Mouse (Mus musculus) stomach, embryonic 15.5 days (tissue): ENCODE results near the gene Arf6. TPM values are rescaled to one million over a fixed set of nuclear protein-coding genes. Genes with fewer than 3 reads are reported as not detected.
"Not testable (repeated sequence)": the region's sequence is repeated elsewhere in the genome, so short reads cannot be mapped to it uniquely, and the experiment has no call there.

Source experiments
- ATAC-seq: fragments of 200-750 bp; cut with Nextera tagmentation; 2 replicates; pipeline ENCODE4 v1.8.0; 2017; ENCODE audit warnings: low read depth, moderate number of reproducible peaks, moderate TSS enrichment; ENCODE audit not compliant: insufficient read depth, low FRiP score
- H3K27ac ChIP-seq: fragments of 300-500 bp; sonication (generic); 2 replicates; pipeline ENCODE4 v1.5.1; 2015; ENCODE audit warnings: mild to moderate bottlenecking, inconsistent platforms
- H3K27me3 ChIP-seq: fragments of 300-500 bp; sonication (generic); replicated peaks from 2 replicates; pipeline ENCODE4 v1.6.1; 2015; ENCODE audit warnings: inconsistent platforms
- H3K36me3 ChIP-seq: fragments of 300-500 bp; sonication (generic); 2 replicates; pipeline ENCODE4 v1.6.1; 2015; ENCODE audit warnings: inconsistent platforms
- H3K4me1 ChIP-seq: fragments of 300-500 bp; sonication (generic); 2 replicates; pipeline ENCODE4 v1.6.1; 2015; ENCODE audit warnings: inconsistent platforms
- H3K4me2 ChIP-seq: fragments of 300-500 bp; sonication (generic); 2 replicates; pipeline ENCODE4 v1.6.1; 2015; ENCODE audit warnings: mild to moderate bottlenecking, inconsistent platforms
- H3K4me3 ChIP-seq: fragments of 300-500 bp; sonication (generic); replicated peaks from 2 replicates; pipeline ENCODE4 v1.5.1; 2015; ENCODE audit warnings: inconsistent platforms
- H3K9ac ChIP-seq: fragments of 300-500 bp; sonication (generic); 2 replicates; pipeline ENCODE4 v1.6.1; 2015; ENCODE audit warnings: inconsistent platforms
- H3K9me3 ChIP-seq: fragments of 300-500 bp; sonication (generic); 2 replicates; pipeline ENCODE4 v1.6.1; 2016; ENCODE audit warnings: inconsistent platforms
- WGBS: fragments of 180-500 bp; shearing (Covaris S2); methylation state at CpG from one replicate; pipeline ENCODE4 v1.1.7; 2015; 5-methylcytosine and 5-hydroxymethylcytosine counted together
- polyA plus RNA-seq: library from polyadenylated mRNA; unstranded; fragments of >200 nt; fragmentation: Nextera tagmentation; extraction: Ambion mirVana; gene quantifications from 2 replicates; pipeline ENCODE4 v1.2.1, GENCODE M21; 2015

The Arf6 gene
- polyA plus RNA-seq, 1 experiment from 2014 or later, result 63.7 TPM

GRCm38 (mm10) chr12:69362388-69362787 lies 9.6 kb upstream of the Arf6 start:
- Histone ChIP-seq H3K9ac (no peak overlapping the region), H3K27me3 (no peaks in the 10 kb centered on the region), H3K27ac (peak overlapping the region; percentile 96), H3K9me3 (no peaks in the 10 kb centered on the region), H3K4me3 (no peak overlapping the region), H3K4me2 (peak overlapping the region; percentile 68), H3K36me3 (no peaks in the 10 kb centered on the region), H3K4me1 (0 out of 2 replicates have a peak, but pooled peaks cover 5% of the 10 kb centered on the region)
- no peak for ATAC-seq
- WGBS, result 47% methylated on average over 4 of the region's 4 CpGs

DNA sequence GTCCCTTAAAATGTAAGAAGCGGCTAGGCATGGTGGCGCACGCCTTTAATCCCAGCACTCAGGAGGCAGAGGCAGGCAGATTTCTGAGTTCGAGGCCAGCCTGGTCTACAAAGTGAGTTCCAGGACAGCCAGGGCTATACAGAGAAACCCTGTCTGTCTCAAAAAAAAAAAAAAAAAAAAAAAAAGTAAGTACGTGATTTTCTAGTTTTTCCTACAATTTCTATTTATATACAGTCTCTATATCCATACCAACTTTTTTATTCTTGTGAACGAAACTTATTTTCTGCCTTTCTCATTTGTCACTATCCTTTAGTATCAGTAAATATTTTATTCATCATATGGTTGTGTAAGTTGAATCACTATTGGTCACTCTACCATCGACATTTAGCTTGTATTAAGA lies 8.8 kb upstream of the Arf6 start:
- H3K4me2 ChIP-seq, H3K4me3 ChIP-seq, H3K27ac ChIP-seq, H3K9me3 ChIP-seq, H3K36me3 ChIP-seq, H3K27me3 ChIP-seq, H3K4me1 ChIP-seq, H3K9ac ChIP-seq, ATAC-seq: not testable (repeated sequence)
- WGBS, result 89% methylated on average over 7 of the region's 7 CpGs

- Histone ChIP-seq H3K36me3 (no peaks in the 10 kb centered on the region), H3K9ac (peak overlapping the region; percentile 38; the same call in 1 of the 2 replicates), H3K27ac (peak overlapping the region; percentile 83), H3K4me2 (peak overlapping the region; percentile 68), H3K27me3 (no peaks in the 10 kb centered on the region), H3K4me3 (peak overlapping the region; percentile 51), H3K9me3 (no peaks in the 10 kb centered on the region), H3K4me1 (0 out of 2 replicates have a peak, but pooled peaks cover 5% of the 10 kb centered on the region)
- ATAC-seq, result peak; percentile 60
- 4% methylated on average over 32 of the region's 32 CpGs for WGBS
Measured at GRCm38 (mm10) chr12:69363899-69364762, 7.8 kb upstream of the Arf6 start.

DNA sequence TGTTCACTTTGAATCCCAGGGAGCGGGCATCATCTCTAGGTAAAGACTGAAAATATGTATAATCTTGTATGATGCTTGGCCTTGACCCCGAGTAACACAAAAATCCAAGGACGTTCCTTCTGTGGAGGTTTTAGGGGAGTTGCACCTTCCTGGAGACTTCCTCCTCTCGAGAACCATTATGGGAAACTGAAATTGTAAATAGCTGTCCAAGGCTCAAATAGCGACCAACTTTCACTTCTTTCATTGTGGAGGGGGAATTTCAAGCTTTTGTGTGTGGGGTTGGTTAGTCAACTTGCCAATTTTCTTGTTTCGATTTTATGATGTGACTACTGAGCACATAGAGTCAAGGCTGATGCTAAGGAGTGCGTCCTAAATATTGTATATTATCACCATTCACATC lies 6.2 kb upstream of the Arf6 start:
- Histone ChIP-seq H3K36me3 (no peaks in the 10 kb centered on the region), H3K9ac (no peak overlapping the region), H3K4me2 (no peak overlapping the region), H3K4me1 (0 out of 2 replicates have a peak, but pooled peaks cover 5% of the 10 kb centered on the region), H3K4me3 (no peak overlapping the region), H3K27ac (no peak overlapping the region), H3K9me3 (no peaks in the 10 kb centered on the region), H3K27me3 (no peaks in the 10 kb centered on the region)
- no peak for ATAC-seq
- WGBS, result 82% methylated on average over 7 of the region's 7 CpGs

- Histone ChIP-seq H3K36me3 (no peaks in the 10 kb centered on the region), H3K9ac (no peak overlapping the region), H3K4me1 (0 out of 2 replicates have a peak, but pooled peaks cover 5% of the 10 kb centered on the region), H3K27me3 (no peaks in the 10 kb centered on the region), H3K9me3 (no peaks in the 10 kb centered on the region), H3K4me2 (no peak overlapping the region), H3K4me3 (no peak overlapping the region), H3K27ac (no peak overlapping the region)
- no peak for ATAC-seq
Measured at GRCm38 (mm10) chr12:69366424-69366823, 5.5 kb upstream of the Arf6 start.

DNA sequence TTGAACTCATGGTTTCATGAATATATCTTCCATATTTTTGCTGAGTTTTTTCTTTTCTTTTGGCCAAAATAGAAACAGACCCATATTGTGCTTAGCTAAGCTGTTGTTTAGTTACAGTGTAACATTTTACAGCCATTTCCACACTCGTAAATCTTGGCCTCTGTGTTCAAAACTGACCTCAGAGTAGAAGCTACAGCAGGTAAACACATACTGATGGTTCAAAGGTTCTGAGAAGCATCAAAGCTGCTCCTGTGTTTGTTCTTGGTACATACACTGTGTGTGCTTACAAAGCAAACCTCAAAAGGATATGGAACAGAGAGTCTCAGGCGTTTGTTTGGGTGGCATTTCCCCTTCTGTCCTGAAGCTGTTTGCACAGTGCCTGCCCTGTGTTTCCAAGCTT lies 4.4 kb upstream of the Arf6 start:
- H3K4me3 ChIP-seq, result no peak overlapping the region
- no peak overlapping the region for H3K9ac ChIP-seq
- WGBS, result 41% methylated on average over 2 of the region's 2 CpGs
- H3K27me3 ChIP-seq, result no peaks in the 10 kb centered on the region
- H3K4me1 ChIP-seq, result 0 out of 2 replicates have a peak, but pooled peaks cover 2% of the 10 kb centered on the region
- no peak overlapping the region for H3K4me2 ChIP-seq
- no peaks in the 10 kb centered on the region for H3K36me3 ChIP-seq
- H3K9me3 ChIP-seq, result no peaks in the 10 kb centered on the region
- peak overlapping the region; percentile 12; the same call in 1 of the 2 replicates for H3K27ac ChIP-seq
- ATAC-seq, result no peak

GRCm38 (mm10) chr12:69370936-69371335 lies 1.0 kb upstream of the Arf6 start:
- H3K9me3 ChIP-seq, result no peaks in the 10 kb centered on the region
- no peak overlapping the region for H3K9ac ChIP-seq
- peaks cover 2% of the 10 kb centered on the region; the same call in 1 of the 2 replicates for H3K4me1 ChIP-seq
- H3K4me2 ChIP-seq, result peak overlapping the region; percentile 57
- 9% methylated on average over 7 of the region's 7 CpGs for WGBS
- peak overlapping the region; percentile 100 for H3K4me3 ChIP-seq
- H3K27me3 ChIP-seq, result no peaks in the 10 kb centered on the region
- no peak for ATAC-seq
- no peaks in the 10 kb centered on the region for H3K36me3 ChIP-seq
- peak overlapping the region; percentile 99 for H3K27ac ChIP-seq

GRCm38 (mm10) chr12:69371421-69371853 lies 513 bp upstream of the Arf6 start:
- Histone ChIP-seq H3K4me2 (peak overlapping the region; percentile 57), H3K4me3 (peak overlapping the region; percentile 100), H3K9me3 (no peaks in the 10 kb centered on the region), H3K27me3 (no peaks in the 10 kb centered on the region), H3K27ac (peak overlapping the region; percentile 99), H3K4me1 (peaks cover 5% of the 10 kb centered on the region; the same call in 1 of the 2 replicates), H3K36me3 (no peaks in the 10 kb centered on the region), H3K9ac (peak overlapping the region; percentile 98)
- ATAC-seq, result peak; percentile 73
- under 1% methylated on average over 24 of the region's 24 CpGs for WGBS

- peaks cover 5% of the 10 kb centered on the region; the same call in 1 of the 2 replicates for H3K4me1 ChIP-seq
- H3K36me3 ChIP-seq, result no peaks in the 10 kb centered on the region
- H3K9me3 ChIP-seq, result no peaks in the 10 kb centered on the region
- no peak for ATAC-seq
- H3K4me3 ChIP-seq, result peak overlapping the region; percentile 100
- peak overlapping the region; percentile 98 for H3K9ac ChIP-seq
- H3K27me3 ChIP-seq, result no peaks in the 10 kb centered on the region
- H3K4me2 ChIP-seq, result peak overlapping the region; percentile 75
- peak overlapping the region; percentile 99 for H3K27ac ChIP-seq
- WGBS, result under 1% methylated on average over 42 of the region's 42 CpGs
Measured at GRCm38 (mm10) chr12:69372731-69373331, 881 bp downstream of the Arf6 start.

GRCm38 (mm10) chr12:69373850-69374766 lies 2.2 kb downstream of the Arf6 start:
- no peak overlapping the region for H3K27ac ChIP-seq
- peak overlapping the region; percentile 98; the same call in 1 of the 2 replicates for H3K9ac ChIP-seq
- no peak for ATAC-seq
- no peaks in the 10 kb centered on the region for H3K27me3 ChIP-seq
- peak overlapping the region; percentile 75 for H3K4me2 ChIP-seq
- no peaks in the 10 kb centered on the region for H3K36me3 ChIP-seq
- H3K4me3 ChIP-seq, result peak overlapping the region; percentile 100
- peaks cover 5% of the 10 kb centered on the region; the same call in 1 of the 2 replicates for H3K4me1 ChIP-seq
- 32% methylated on average over 11 of the region's 11 CpGs for WGBS
- H3K9me3 ChIP-seq, result no peaks in the 10 kb centered on the region

GRCm38 (mm10) chr12:69376132-69376531 lies 4.2 kb downstream of the Arf6 start:
- no peak overlapping the region for H3K4me3 ChIP-seq
- no peaks in the 10 kb centered on the region for H3K27me3 ChIP-seq
- whole genome bisulfite sequencing, result 63% methylated on average over 2 of the region's 2 CpGs
- no peaks in the 10 kb centered on the region for H3K36me3 ChIP-seq
- 0 out of 2 replicates have a peak overlapping the region, but pooled peaks have one; percentile 1 for H3K27ac ChIP-seq
- no peak for ATAC-seq
- peaks cover 5% of the 10 kb centered on the region; the same call in 1 of the 2 replicates for H3K4me1 ChIP-seq
- H3K4me2 ChIP-seq, result peak overlapping the region; percentile 23; the same call in 1 of the 2 replicates
- H3K9me3 ChIP-seq, result no peaks in the 10 kb centered on the region
- H3K9ac ChIP-seq, result no peak overlapping the region
